Mouse (Mus musculus): ENCODE results near the gene Prkce. TPM values are rescaled to one million over a fixed set of nuclear protein-coding genes. Genes with fewer than 3 reads are reported as not detected.

The Prkce gene
- polyA plus RNA-seq, 1 experiment from 2014 or later, result 6.7 TPM

DNA sequence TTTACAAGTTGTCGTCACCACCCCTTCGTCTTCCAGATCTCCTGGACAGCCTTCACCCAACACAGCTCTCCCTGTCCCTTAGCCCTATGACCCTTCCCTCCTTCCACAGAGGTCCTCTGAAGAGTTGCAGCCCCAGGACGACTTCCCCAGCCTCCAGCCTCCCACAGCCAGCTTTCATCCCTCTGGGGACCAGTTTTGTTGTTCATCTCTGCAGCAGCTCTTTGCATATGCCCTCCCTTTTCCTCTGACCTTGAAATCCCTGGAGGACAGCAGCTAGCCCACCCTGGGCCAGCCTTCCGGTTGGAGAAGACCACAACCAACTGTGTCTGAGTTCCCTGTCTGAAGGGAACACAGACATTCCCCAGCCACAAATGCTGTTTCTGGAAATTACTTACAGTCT lies 483.5 kb downstream of the Prkce start:
- Histone ChIP-seq H3K36me3 (peaks cover 3% of the 10 kb centered on the region; the same call in 1 of the 2 replicates), H3K4me2 (replicated peaks) (no peak overlapping the region), H3K4me3 (no peak overlapping the region), H3K9ac (no peak overlapping the region), H3K4me1 (no peaks in the 10 kb centered on the region), H3K27ac (no peak overlapping the region), H3K27me3 (no peaks in the 10 kb centered on the region), H3K9me3 (no peaks in the 10 kb centered on the region)
- ATAC-seq (ENCODE audit: low FRiP score, low read depth), result no peak
- 76% methylated on average over 4 of the region's 4 CpGs for WGBS

DNA sequence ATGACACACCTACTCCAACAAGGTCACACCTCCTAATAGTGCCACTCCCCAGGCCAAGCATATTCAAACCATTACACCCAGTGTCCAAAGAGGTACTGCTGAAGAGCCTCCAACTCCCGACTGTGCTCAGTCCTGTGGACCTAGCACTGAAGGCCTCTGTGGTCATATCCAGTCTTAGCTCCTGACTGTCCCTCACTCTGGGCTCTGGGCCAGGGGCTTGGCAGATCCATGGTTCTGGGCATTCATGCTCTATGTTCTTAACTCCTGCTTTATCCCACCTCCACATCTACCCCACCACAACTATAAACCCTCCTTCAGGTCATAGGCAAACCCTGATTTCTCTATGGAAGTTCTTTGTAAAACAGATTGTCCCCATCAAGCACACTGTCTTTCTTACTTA lies 485.2 kb downstream of the Prkce start:
- Histone ChIP-seq H3K4me2 (replicated peaks) (no peak overlapping the region), H3K27me3 (no peaks in the 10 kb centered on the region), H3K36me3 (peaks cover 3% of the 10 kb centered on the region; the same call in 1 of the 2 replicates), H3K4me1 (no peaks in the 10 kb centered on the region), H3K9ac (no peak overlapping the region), H3K9me3 (no peaks in the 10 kb centered on the region), H3K4me3 (no peak overlapping the region), H3K27ac (no peak overlapping the region)
- WGBS, result 90% methylated on average over 1 of the region's 1 CpGs
- no peak for ATAC-seq (ENCODE audit: low FRiP score, low read depth)

DNA sequence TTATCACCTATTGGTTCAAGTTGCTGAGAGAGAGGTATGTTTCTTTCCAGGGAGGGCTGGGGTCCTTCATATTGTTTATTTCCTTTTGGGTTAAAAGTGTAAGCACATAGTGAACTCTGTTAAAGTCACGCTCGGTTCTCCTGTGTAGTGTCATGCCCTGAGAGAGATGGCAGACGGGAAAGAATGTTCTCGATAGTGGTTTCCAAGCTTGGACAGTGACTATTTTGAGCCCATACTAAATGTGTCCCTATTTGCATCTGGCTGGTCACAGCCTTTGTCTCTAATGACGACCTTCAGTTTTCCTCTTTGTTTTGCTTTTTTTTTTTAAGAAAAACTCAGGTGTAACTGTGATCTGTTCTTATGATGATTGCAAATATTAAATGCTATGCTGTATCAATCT lies 488.8 kb downstream of the Prkce start:
- no peak for ATAC-seq (ENCODE audit: low FRiP score, low read depth)
- no peak overlapping the region for H3K27ac ChIP-seq
- no peaks in the 10 kb centered on the region for H3K27me3 ChIP-seq
- no peak overlapping the region for H3K4me3 ChIP-seq
- H3K4me1 ChIP-seq, result no peaks in the 10 kb centered on the region
- H3K9ac ChIP-seq, result no peak overlapping the region
- no peak overlapping the region for H3K4me2 ChIP-seq (replicated peaks)
- H3K9me3 ChIP-seq, result no peaks in the 10 kb centered on the region
- 91% methylated on average over 5 of the region's 5 CpGs for WGBS
- H3K36me3 ChIP-seq, result peaks cover 3% of the 10 kb centered on the region; the same call in 1 of the 2 replicates

DNA sequence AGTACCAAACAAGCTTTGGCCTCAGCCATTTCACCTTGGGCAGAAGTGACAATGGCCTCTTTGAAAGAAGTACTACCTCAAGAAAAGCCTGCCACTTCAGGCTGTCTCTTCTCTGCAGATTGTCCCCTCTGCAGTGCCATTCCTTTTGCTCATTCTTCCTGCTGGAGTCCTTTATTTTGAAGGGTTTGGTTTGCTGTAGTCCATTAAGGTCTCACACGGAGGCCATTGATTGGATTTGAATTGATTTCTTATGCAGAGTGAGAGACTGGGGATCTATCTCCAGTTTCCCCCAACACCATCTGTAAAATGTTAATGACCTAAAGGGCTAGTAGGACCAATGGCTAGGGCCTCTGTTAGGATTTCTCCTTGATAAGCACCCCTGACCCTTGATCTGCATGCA lies 494.7 kb downstream of the Prkce start:
- no peak overlapping the region for H3K4me2 ChIP-seq (replicated peaks)
- no peaks in the 10 kb centered on the region for H3K9me3 ChIP-seq
- H3K4me3 ChIP-seq, result no peak overlapping the region
- H3K36me3 ChIP-seq, result no peaks in the 10 kb centered on the region
- no peaks in the 10 kb centered on the region for H3K27me3 ChIP-seq
- no peak overlapping the region for H3K9ac ChIP-seq
- no peak overlapping the region for H3K27ac ChIP-seq
- 34% methylated on average over 1 of the region's 1 CpGs for WGBS
- no peak for ATAC-seq (ENCODE audit: low FRiP score, low read depth)
- H3K4me1 ChIP-seq, result no peaks in the 10 kb centered on the region

DNA sequence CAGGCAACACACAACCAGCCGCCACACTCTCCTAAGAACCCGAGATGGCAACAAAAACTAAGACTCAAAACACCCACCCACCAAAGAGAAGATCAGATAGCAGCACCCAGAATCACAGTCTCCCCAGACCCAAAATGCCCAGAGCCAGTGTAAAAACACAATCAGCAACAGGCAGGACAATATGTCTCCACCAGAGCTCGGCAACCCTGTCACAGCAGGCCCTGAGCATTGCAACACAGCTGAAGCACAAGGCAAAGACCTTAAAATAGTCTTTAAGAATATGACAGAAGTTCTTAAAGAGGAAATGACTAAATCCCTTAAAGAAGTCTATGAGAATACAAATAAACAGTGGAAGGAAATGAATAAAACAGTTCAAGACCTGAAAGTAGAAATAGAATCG lies 495.9 kb downstream of the Prkce start:
- WGBS, result 85% methylated on average over 4 of the region's 4 CpGs
- Histone ChIP-seq H3K9ac (no peak overlapping the region), H3K9me3 (no peaks in the 10 kb centered on the region), H3K4me1 (no peaks in the 10 kb centered on the region), H3K36me3 (no peaks in the 10 kb centered on the region), H3K4me2 (replicated peaks) (no peak overlapping the region), H3K4me3 (no peak overlapping the region), H3K27me3 (no peaks in the 10 kb centered on the region), H3K27ac (no peak overlapping the region)
- no peak for ATAC-seq (ENCODE audit: low FRiP score, low read depth)

DNA sequence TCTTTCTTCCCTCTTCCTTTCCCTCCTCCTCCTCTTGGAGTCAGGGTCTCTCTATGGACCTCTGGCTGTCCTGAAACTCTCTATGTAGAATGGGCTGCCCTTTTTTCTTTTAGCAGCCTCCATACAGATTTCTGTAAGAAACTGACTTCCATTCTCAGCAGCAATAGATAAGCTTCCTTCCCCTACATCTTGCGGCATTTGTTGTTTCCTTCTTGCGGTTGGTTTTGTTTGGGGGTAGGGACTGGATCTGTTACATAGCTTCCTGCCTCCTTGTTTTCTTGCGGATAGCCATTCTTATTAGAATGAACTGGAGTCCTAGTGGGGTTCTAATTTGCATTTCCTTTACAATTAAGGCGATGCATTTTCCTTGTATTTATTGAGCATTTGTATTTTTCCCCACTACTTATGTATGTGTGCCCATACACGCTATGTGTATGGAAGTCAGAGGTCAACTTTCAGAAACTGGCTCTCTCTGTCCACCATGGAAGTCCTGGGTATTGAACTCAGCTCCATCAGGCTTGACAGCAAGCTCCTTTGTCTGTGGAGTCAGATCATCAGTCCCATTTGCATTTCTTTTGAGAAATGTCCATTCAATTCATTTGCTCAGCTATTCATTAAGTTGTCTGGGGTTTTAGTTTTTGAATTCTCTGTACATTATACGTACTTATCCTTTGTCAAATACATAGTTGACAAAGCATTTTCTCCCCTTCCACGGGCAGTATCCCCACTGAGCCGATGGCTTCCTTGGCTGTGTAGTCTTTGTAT lies 500.4 kb downstream of the Prkce start:
- Histone ChIP-seq H3K27ac (no peak overlapping the region), H3K4me3 (no peak overlapping the region), H3K36me3 (no peaks in the 10 kb centered on the region), H3K9ac (no peak overlapping the region), H3K9me3 (no peaks in the 10 kb centered on the region), H3K4me2 (replicated peaks) (no peak overlapping the region), H3K4me1 (no peaks in the 10 kb centered on the region), H3K27me3 (no peaks in the 10 kb centered on the region)
- 84% methylated on average over 8 of the region's 8 CpGs for WGBS
- no peak for ATAC-seq (ENCODE audit: low FRiP score, low read depth)

DNA sequence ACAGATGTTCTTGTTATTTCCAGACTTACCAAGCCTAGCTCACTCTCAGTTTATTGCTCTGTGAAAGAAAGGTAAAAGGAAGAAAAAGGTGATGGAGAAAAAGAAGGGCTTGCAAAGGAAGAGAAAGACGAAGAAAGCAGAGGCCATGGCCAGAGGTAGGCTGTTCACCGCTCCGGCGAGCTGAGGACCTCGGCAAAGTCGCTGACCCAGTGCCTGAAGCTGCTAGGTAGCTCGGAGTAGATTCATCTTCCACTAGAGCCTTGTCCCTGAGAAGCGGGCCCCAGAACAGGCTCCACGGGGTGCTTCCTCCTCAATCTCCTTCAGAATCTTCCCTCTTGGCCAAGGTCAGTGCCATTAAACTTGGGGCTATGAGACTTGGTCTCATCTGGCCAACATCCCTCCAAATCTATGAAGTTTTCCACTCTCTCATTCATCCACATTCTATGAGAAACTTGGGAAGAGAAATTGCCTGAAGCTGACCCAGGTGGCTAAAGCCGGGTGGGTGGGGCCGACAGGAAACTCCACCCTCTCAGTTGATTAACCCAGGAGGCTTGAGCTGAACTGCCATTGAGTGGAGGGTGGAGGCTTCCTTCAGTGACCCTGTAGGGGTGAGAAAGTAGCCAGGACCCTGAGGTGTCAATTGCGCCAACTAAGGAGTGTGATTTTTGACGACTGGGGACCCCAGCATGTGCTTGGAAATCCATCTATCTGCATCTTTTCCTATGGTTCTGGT lies 502.2 kb downstream of the Prkce start:
- no peak for ATAC-seq (ENCODE audit: low FRiP score, low read depth)
- Histone ChIP-seq H3K4me1 (no peaks in the 10 kb centered on the region), H3K9me3 (no peaks in the 10 kb centered on the region), H3K27me3 (no peaks in the 10 kb centered on the region), H3K27ac (no peak overlapping the region), H3K4me2 (replicated peaks) (no peak overlapping the region), H3K36me3 (no peaks in the 10 kb centered on the region), H3K9ac (no peak overlapping the region), H3K4me3 (no peak overlapping the region)
- WGBS, result 84% methylated on average over 13 of the region's 13 CpGs

DNA sequence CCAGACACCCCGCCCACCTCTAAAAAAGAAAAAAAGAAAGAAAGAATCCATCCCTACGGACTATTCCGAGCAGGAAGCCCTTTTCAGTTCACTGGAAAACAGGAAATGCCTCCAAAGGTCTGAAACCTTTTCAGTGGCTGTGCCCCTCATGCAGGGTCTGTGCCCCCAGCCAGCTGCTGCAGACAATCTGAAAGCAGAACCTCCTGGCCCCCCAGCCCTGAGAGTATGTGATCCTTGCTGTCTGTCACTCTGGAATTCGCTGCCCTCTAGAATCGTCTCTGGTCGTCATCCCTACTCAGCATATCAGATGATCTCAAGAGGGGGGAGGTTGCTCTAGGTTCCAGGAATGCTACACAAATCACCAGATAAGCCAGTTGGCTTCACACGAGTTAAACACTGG lies 503.1 kb downstream of the Prkce start:
- Histone ChIP-seq H3K4me2 (replicated peaks) (no peak overlapping the region), H3K36me3 (no peaks in the 10 kb centered on the region), H3K27me3 (no peaks in the 10 kb centered on the region), H3K27ac (no peak overlapping the region), H3K9ac (no peak overlapping the region), H3K4me1 (no peaks in the 10 kb centered on the region), H3K9me3 (no peaks in the 10 kb centered on the region), H3K4me3 (no peak overlapping the region)
- ATAC-seq (ENCODE audit: low FRiP score, low read depth), result no peak
- WGBS, result 53% methylated on average over 7 of the region's 7 CpGs

DNA sequence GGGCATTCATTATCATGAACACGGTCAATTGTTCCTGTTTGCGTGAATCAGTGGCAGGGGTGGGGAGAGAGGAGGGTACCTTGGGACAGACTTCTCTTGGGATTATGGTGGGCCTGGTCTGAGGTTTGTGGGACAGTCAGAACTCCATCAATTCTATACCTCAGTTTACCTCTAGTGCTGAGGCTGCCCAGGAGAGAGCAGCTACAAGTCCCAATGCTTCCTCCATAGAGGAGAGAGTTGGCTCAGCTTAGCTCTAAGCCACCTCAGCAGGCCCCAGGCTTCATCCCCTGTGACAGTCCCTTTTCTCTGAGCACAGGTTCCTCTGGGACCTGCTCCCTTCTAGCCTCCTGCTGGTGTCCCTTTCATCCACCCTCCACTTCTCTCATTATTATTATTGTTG lies 507.4 kb downstream of the Prkce start:
- no peak overlapping the region for H3K4me2 ChIP-seq (replicated peaks)
- no peak overlapping the region for H3K27ac ChIP-seq
- no peaks in the 10 kb centered on the region for H3K27me3 ChIP-seq
- ATAC-seq (ENCODE audit: low FRiP score, low read depth), result no peak
- H3K36me3 ChIP-seq, result no peaks in the 10 kb centered on the region
- no peak overlapping the region for H3K9ac ChIP-seq
- no peaks in the 10 kb centered on the region for H3K9me3 ChIP-seq
- no peaks in the 10 kb centered on the region for H3K4me1 ChIP-seq
- 86% methylated on average over 2 of the region's 2 CpGs for WGBS
- H3K4me3 ChIP-seq, result no peak overlapping the region

DNA sequence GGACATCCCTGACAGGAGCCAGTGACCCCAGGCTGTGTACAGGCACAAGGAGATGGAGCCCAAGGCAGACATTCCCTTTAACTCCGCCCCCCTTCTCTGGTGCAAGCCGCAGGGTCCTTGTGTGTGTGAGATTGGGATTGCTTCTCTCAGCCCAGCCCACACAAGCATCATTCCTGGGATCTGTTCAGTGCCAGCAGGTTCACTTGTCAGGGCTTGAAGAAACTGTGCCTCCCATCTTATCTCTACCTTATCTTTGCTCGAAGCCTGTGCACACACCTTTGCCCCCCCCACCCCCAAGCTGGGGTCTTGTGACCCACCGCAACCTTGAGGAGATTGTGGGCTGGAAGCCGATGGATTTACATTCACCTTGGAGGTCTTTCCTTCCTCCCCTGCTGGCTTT lies 508.8 kb downstream of the Prkce start:
- no peak for ATAC-seq (ENCODE audit: low FRiP score, low read depth)
- Histone ChIP-seq H3K36me3 (no peaks in the 10 kb centered on the region), H3K4me2 (replicated peaks) (no peak overlapping the region), H3K27ac (no peak overlapping the region), H3K4me3 (no peak overlapping the region), H3K4me1 (no peaks in the 10 kb centered on the region), H3K27me3 (no peaks in the 10 kb centered on the region), H3K9me3 (no peaks in the 10 kb centered on the region), H3K9ac (no peak overlapping the region)
- WGBS, result 72% methylated on average over 5 of the region's 5 CpGs

DNA sequence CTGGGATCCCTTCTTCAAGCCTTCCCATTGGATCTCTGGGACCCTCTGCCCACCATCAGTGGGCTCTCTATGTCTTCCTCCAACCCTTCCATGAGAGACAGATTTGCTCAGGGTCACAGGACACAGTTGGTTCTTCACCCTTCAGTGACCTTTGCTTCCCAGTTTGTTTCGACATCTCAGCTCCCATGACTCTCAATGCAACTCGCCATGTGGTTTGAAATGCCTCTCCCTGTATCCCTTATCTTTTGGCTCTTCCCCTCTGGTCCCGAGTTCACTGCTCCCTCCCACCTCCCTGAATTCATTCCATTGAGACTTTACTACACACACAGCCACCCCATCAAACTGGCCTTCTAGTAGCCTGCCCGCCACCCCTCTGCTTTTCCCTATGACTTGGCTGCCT lies 509.3 kb downstream of the Prkce start:
- Histone ChIP-seq H3K27me3 (no peaks in the 10 kb centered on the region), H3K4me1 (no peaks in the 10 kb centered on the region), H3K4me2 (replicated peaks) (no peak overlapping the region), H3K9ac (no peak overlapping the region), H3K9me3 (no peaks in the 10 kb centered on the region), H3K4me3 (no peak overlapping the region), H3K36me3 (no peaks in the 10 kb centered on the region), H3K27ac (no peak overlapping the region)
- 77% methylated on average over 4 of the region's 4 CpGs for WGBS
- ATAC-seq (ENCODE audit: low FRiP score, low read depth), result no peak

DNA sequence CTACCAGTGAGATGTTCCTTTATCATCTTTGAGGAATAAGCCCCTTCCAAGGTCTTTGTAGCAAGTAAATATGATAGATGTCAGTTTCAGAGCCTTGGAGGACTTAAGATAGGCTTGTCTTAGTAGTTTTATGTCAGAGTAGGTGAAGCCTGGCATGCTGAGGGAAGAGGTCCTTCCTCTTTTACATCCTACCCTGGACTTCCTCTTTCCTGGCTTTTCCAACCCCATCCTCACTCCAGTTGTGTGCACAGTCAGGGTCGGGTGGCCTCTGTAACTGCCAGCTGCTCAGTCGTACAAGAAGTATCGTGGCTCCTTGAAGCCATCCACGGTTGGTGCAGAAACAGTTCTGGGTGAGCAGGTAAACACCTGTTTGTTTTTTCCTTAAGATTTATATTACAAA lies 517.7 kb downstream of the Prkce start:
- WGBS, result 84% methylated on average over 4 of the region's 4 CpGs

DNA sequence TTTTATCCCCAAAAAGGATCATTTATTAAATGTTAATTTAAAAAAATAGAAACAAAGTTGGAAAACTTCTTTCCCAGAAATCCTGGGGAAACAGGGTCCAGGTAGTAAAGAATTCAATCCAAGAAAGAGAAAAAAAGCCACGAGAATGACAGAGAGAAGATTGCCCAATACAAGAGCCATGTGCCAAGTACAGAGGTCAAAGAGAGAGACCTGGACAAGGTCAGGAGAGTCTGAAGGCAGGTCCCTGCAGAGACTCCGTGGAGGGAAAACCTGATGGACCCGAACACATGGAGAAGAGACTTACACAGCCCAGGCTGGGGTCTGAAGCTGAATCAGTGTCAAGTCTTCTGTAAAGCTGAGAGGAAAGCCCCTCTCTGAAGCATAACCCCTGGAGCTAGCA lies 519.4 kb downstream of the Prkce start:
- 81% methylated on average over 3 of the region's 3 CpGs for WGBS
- Histone ChIP-seq H3K4me2 (replicated peaks) (no peak overlapping the region), H3K4me3 (no peak overlapping the region), H3K27me3 (no peaks in the 10 kb centered on the region), H3K4me1 (no peaks in the 10 kb centered on the region), H3K36me3 (no peaks in the 10 kb centered on the region), H3K27ac (no peak overlapping the region), H3K9me3 (no peaks in the 10 kb centered on the region), H3K9ac (no peak overlapping the region)
- no peak for ATAC-seq (ENCODE audit: low FRiP score, low read depth)

More for the DNA sequence above, 517.7 kb downstream of the Prkce start:
- Histone ChIP-seq H3K4me1 (no peaks in the 10 kb centered on the region), H3K9me3 (no peaks in the 10 kb centered on the region), H3K27me3 (no peaks in the 10 kb centered on the region), H3K36me3 (no peaks in the 10 kb centered on the region), H3K4me2 (replicated peaks) (no peak overlapping the region), H3K27ac (no peak overlapping the region), H3K4me3 (no peak overlapping the region), H3K9ac (no peak overlapping the region)
- no peak for ATAC-seq (ENCODE audit: low FRiP score, low read depth)
